Mouse (Mus musculus) neural tube, postnatal 0 days (tissue): ENCODE measurements around the gene Trib2. TPM values are rescaled to one million over a fixed set of nuclear protein-coding genes. Genes with fewer than 3 reads are reported as not detected.

Experiments used
- microRNA-seq: library from miRNA; unstranded; fragments of <30 nt; microRNA quantifications from one replicate; pipeline ENCODE4, GENCODE M21; 2016
- polyA plus RNA-seq: library from polyadenylated mRNA; unstranded; fragments of >200 nt; fragmentation: Nextera tagmentation; extraction: Ambion mirVana; gene quantifications from 2 replicates; pipeline ENCODE4 v1.2.1, GENCODE M21; 2015

Trib2 gene
- polyA plus RNA-seq: 103 and 106 TPM in 2 replicates

DNA sequence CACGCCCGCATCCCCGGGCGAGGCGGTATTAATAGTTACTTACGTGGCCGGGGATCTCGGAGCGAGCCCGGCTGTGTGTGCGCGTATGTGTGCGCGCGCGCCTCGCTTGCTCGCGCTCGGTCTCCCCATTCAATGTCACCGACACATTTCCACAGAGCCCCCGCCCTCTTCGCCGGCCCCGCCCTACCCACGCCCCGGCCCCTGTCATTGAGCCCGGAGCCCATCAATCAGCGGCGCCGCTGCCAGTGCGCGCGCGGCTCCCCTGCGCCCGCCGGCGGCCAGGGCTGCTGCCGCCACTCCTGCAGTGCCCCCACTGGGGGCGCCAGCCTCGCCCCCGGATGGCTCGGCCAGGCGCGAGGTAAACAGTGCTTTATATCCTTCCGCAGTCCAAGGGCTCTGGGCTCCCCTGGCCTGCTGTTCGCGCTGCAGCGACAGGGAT, at the start of gene Trib2:
Trib2 (minus strand) TSS at position 183 of the 439 bp plus-strand sequence.

Small RNA genes within 50 kb of the gene (microRNA-seq; reads per million reads assigned to microRNA genes)
- not detected for gene Mir6387
